Mouse (Mus musculus) urinary bladder, postnatal 0 days (tissue): ENCODE measurements around the gene 9530003J23Rik. TPM values are rescaled to one million over a fixed set of nuclear protein-coding genes. Genes with fewer than 3 reads are reported as not detected.

Experiments
- polyA plus RNA-seq: library from polyadenylated mRNA; unstranded; fragments of >200 nt; fragmentation: Nextera tagmentation; extraction: Ambion mirVana; gene quantifications from 2 replicates; pipeline ENCODE4 v1.2.1, GENCODE M21; 2015

9530003J23Rik gene
- not detected in 2 replicates for polyA plus RNA-seq

DNA sequence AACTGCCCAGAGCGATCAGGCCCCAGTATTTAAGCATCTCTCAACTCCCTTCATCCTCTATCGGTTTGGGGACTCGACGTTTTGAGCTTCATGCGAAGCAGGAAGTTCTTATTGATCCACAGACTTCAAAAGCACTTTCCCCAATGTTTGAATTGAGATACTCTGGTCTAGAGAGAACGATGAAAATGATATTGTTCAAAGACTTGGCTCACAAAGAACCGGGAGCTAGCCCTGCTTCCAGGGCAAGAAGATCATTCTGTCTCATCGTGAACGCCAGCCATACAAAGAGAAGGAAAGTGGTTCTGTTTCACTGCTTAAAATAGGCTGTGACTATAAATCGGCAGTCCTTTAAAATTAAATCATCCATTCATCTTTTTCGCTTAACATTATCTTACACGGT, at the start of gene 9530003J23Rik:
9530003J23Rik (minus strand) TSS at position 101 of the 400 bp plus-strand sequence.

GRCm38 (mm10) chr10:117282049-117282448, 43.5 kb upstream of the 9530003J23Rik start, which contains the start of gene Lyz2:
TSS of gene Lyz2 (minus strand) at chr10:117282321.

DNA sequence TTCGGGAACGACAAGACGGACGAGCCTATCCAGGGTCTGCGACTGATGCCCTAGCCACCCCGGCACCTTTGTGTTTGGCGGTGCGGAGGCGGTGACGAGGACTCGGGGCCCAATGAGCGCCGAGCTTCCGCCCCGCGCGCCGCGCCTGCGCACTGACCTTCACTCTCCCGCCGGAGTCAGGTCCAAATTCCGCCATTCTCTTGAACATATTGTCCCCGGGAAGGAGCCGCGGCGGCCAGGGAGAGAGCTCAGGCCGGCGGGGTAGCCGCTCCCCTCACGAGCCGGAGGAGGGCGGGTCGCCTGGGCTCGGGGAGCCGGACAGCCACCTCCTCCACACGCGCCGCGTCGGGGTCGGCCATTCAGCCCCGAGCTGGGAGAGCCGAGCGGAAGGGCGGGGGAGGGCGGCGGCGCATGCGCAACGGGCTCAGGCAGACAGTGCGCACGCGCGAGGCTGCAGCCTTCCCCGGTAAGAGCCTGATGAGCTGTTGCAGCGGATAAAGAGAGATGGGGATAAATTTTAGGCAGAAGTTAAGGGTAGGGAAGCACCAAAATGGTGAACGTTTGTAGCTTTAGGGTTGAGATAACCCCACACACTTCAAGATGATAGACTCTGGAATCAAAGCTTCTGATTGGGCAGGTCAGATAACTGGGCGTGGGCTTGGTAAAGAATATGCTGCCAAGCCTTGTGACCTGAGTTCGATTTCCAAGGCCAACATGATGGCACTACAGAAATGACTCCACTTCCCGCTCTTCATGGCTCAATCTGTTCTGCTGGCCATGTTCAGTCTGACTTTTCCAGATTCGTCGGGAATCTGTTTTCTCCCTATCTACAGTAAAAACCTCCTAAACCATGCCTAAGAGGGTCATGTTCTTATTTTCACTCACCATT, 14.2 kb downstream of the 9530003J23Rik start, which contains the start of gene Yeats4:
Yeats4 (minus strand) TSS at position 406 of the 889 bp plus-strand sequence.

Other genes with a start within 250 kb of the 9530003J23Rik start
- not detected in 2 replicates for gene Lrrc10, start 193.4 kb downstream of the 9530003J23Rik start, polyA plus RNA-seq
- 135 and 144 TPM in 2 replicates for gene Cct2, start 174.9 kb downstream of the 9530003J23Rik start, polyA plus RNA-seq
- gene Frs2, start 90.2 kb downstream of the 9530003J23Rik start, polyA plus RNA-seq, result 11.9 and 14.1 TPM in 2 replicates
- 29.1 and 30.9 TPM in 2 replicates for gene Yeats4, start 14.2 kb downstream of the 9530003J23Rik start, polyA plus RNA-seq
- 236 and 1,219 TPM in 2 replicates for gene Lyz2, start 43.6 kb upstream of the 9530003J23Rik start, polyA plus RNA-seq
- 0.73 and 2.2 TPM in 2 replicates for gene Lyz1, start 54.2 kb upstream of the 9530003J23Rik start, polyA plus RNA-seq
- 50.1 and 63.3 TPM in 2 replicates for gene Cpsf6, start 141.3 kb upstream of the 9530003J23Rik start, polyA plus RNA-seq